Mouse (Mus musculus) ES-E14 (cell line): ENCODE data around the gene Ubc.

ENCODE experiments used
- CHD2 ChIP-seq: IDR thresholded peaks from 2 replicates; pipeline ENCODE4 v1.6.1; 2014; ENCODE audit warnings: mild to moderate bottlenecking, low read depth, low read length, inconsistent platforms
- HCFC1 ChIP-seq: IDR thresholded peaks from 2 replicates; pipeline ENCODE4 v1.6.1; 2012; ENCODE audit warnings: low read length, inconsistent platforms, borderline replicate concordance; ENCODE audit not compliant: insufficient read depth

DNA sequence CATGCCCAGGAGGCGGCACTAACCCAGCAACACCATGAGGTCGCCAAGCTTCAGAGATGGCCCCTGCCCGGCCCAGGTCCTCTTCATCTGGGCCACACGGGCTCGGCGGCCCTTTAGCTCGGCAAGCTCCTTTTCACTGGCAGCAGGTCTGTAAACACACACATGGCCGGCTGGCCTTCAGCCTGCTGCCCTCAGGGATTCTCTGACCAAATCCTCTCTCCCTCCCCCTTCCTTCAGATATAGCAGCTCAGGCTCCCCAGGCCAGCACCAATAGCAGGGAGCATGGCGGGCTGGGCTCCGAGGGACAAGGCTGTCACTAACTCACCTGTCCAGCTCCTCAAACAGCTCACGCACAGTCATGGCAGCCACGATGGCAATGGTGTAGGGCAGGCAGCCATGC lies 28.6 kb upstream of the Ubc start:
- TF ChIP-seq CHD2 (no peak), HCFC1 (no peak)
